Mouse (Mus musculus) G1E (cell line): ENCODE results near the gene Ppp1r3d. TPM values are rescaled to one million over a fixed set of nuclear protein-coding genes. Genes with fewer than 3 reads are reported as not detected.

Experiments used
- ATAC-seq: 2 replicates; pipeline ENCODE4 v1.8.0; 2016; ENCODE audit warnings: mild to moderate bottlenecking; ENCODE audit not compliant: insufficient number of reproducible peaks, poor library complexity, low FRiP score, severe bottlenecking; ENCODE audit errors: extremely low read depth
- DNase-seq: peaks from one replicate; pipeline ENCODE4 v3.0.0; 2012; ENCODE audit warnings: low spot score
- H3K27me3 ChIP-seq: 2 replicates; pipeline ENCODE4 v1.6.1; 2012; ENCODE audit warnings: mild to moderate bottlenecking, low read length, inconsistent platforms; ENCODE audit not compliant: insufficient read depth
- H3K36me3 ChIP-seq: replicated peaks from 2 replicates; pipeline ENCODE3; 2012; ENCODE audit warnings: mild to moderate bottlenecking, inconsistent platforms
- H3K4me1 ChIP-seq: 2 replicates; pipeline ENCODE4 v1.6.1; 2012; ENCODE audit warnings: low read depth, low read length, inconsistent platforms, mixed read lengths; ENCODE audit not compliant: insufficient read depth
- H3K4me3 ChIP-seq: 2 replicates; pipeline ENCODE4 v1.5.1; 2012; ENCODE audit warnings: low read depth, mild to moderate bottlenecking, inconsistent platforms, low read length, moderate library complexity, mixed read lengths
- H3K9me3 ChIP-seq: replicated peaks from 2 replicates; pipeline ENCODE4 v1.6.1; 2012; ENCODE audit warnings: inconsistent platforms
- CTCF ChIP-seq: IDR thresholded peaks from 2 replicates; pipeline ENCODE4 v1.5.1; 2012; ENCODE audit warnings: low read depth, low read length, inconsistent platforms, mixed read lengths
- GATA1 ChIP-seq: IDR thresholded peaks from 2 replicates; pipeline ENCODE4 v1.6.1; 2012; ENCODE audit warnings: borderline replicate concordance, low read length, inconsistent platforms, mixed read lengths
- GATA2 ChIP-seq: IDR thresholded peaks from 2 replicates; pipeline ENCODE4 v1.6.1; 2012; ENCODE audit warnings: low read depth, low read length, inconsistent platforms, borderline replicate concordance
- POLR2AphosphoS5 ChIP-seq: IDR thresholded peaks from 2 replicates; pipeline ENCODE4 v1.6.1; 2012; ENCODE audit warnings: low read depth, low read length, inconsistent platforms; ENCODE audit not compliant: insufficient replicate concordance
- TAL1 ChIP-seq: conservative IDR thresholded peaks from 2 replicates; pipeline ENCODE4 v1.6.1; 2012; ENCODE audit warnings: low read depth, low read length, inconsistent platforms, mixed read lengths
- polyA plus RNA-seq: library from polyadenylated mRNA; stranded (reverse); fragments of >175 nt; gene quantifications from 2 replicates; pipeline ENCODE4 v1.2.3, GENCODE M21; 2012
- total RNA-seq, 2 experiments: library from RNA; stranded (forward) in 1 of 2; stranded (reverse) in 1 of 2; fragments of 200-1000 nt in 1 of 2; fragments of >200 nt in 1 of 2; fragmentation: Nextera tagmentation in 1 of 2; gene quantifications; 2 replicates each; pipeline ENCODE4 v1.2.3; 2014 to 2017

Gene Ppp1r3d
- total and polyA plus RNA-seq, 3 experiments: 0.05 TPM; not detected in 2

DNA sequence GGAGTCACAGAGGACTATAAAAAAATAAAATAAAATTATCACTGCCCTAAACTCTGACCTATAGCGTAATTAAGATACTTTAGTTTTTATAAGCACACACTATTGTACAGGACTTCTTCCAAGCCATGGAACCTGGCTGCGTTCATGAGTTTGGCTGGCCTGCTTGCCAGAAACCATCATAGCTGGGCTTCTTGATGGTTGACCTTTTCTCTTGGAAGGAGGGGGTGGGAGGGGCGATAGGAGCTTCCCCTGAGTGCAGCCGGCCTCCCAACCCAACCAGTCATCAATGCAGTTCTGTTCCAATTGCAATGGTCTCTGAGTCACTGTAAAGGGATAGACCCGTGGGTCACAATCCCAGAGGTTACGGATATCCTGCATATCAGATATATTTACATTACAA is 4.0 kb downstream of the Ppp1r3d start:
- TF ChIP-seq GATA1: no peak
- no peak for TF ChIP-seq GATA2
- no peak for TF ChIP-seq CTCF
- no peak for TF ChIP-seq POLR2AphosphoS5
- ATAC-seq: no peak
- H3K36me3 ChIP-seq: no peaks in the 10 kb centered on the region
- no peaks in the 10 kb centered on the region; the same call in 1 of the 2 replicates for H3K27me3 ChIP-seq
- H3K4me3 ChIP-seq: no peak overlapping the region
- no peak for DNase-seq
- H3K4me1 ChIP-seq: no peaks in the 10 kb centered on the region
- peaks cover 68% of the 10 kb centered on the region for H3K9me3 ChIP-seq

GRCm38 (mm10) chr2:178409024-178409423 is 5.2 kb downstream of the Ppp1r3d start:
- no peak for ATAC-seq
- H3K4me1 ChIP-seq: no peaks in the 10 kb centered on the region
- peaks cover 55% of the 10 kb centered on the region for H3K9me3 ChIP-seq
- TF ChIP-seq GATA1 (no peak), POLR2AphosphoS5 (no peak), TAL1 (no peak), GATA2 (no peak), CTCF (no peak)
- H3K27me3 ChIP-seq: no peaks in the 10 kb centered on the region; the same call in 1 of the 2 replicates
- no peak for DNase-seq
- no peak overlapping the region for H3K4me3 ChIP-seq
- no peaks in the 10 kb centered on the region for H3K36me3 ChIP-seq

- no peak for ATAC-seq
- Histone ChIP-seq H3K27me3 (no peaks in the 10 kb centered on the region), H3K36me3 (no peaks in the 10 kb centered on the region), H3K4me3 (peak within 1 kb of the TSS; percentile 27; the same call in 1 of the 2 replicates), H3K4me1 (no peaks in the 10 kb centered on the region), H3K9me3 (peaks cover 38% of the 10 kb centered on the region)
- no peak for DNase-seq
- TF ChIP-seq TAL1: no peak
- no peak for TF ChIP-seq GATA2
- no peak for TF ChIP-seq GATA1
Measured at GRCm38 (mm10) chr2:178407053-178407815, 7.0 kb downstream of the Ppp1r3d start, which contains the start of gene Sycp2. Gene Sycp2 (minus strand): TSS chr2:178407685.

Other genes starting within 250 kb of the Ppp1r3d start
- not detected in 2 replicates for gene Sycp2, start 6.8 kb downstream of the Ppp1r3d start, total RNA-seq (2014; fragmentation: Nextera tagmentation)
- not detected in 2 replicates for gene Sycp2, start 6.8 kb downstream of the Ppp1r3d start, total RNA-seq (2017)
- gene Sycp2, start 6.8 kb downstream of the Ppp1r3d start, polyA plus RNA-seq: not detected in 2 replicates
- gene Fam217b, start 52 bp upstream of the Ppp1r3d start, total RNA-seq (2014; fragmentation: Nextera tagmentation): not detected in 2 replicates
- gene Fam217b, start 52 bp upstream of the Ppp1r3d start, total RNA-seq (2017): 0.05 and 0.06 TPM in 2 replicates
- gene Fam217b, start 52 bp upstream of the Ppp1r3d start, polyA plus RNA-seq: 0.01 TPM in 1 of 2 replicates, not detected in the other
- not detected in 2 replicates for gene Cdh26, start 16.1 kb upstream of the Ppp1r3d start, total RNA-seq (2014; fragmentation: Nextera tagmentation)
- not detected in 2 replicates for gene Cdh26, start 16.1 kb upstream of the Ppp1r3d start, total RNA-seq (2017)
- not detected in 2 replicates for gene Cdh26, start 16.1 kb upstream of the Ppp1r3d start, polyA plus RNA-seq